Mouse (Mus musculus) G1E (cell line): ENCODE results near the gene Krt83. TPM values are rescaled to one million over a fixed set of nuclear protein-coding genes. Genes with fewer than 3 reads are reported as not detected.

Experiments
- ATAC-seq: 2 replicates; pipeline ENCODE4 v1.8.0; 2016; ENCODE audit warnings: mild to moderate bottlenecking; ENCODE audit not compliant: insufficient number of reproducible peaks, poor library complexity, low FRiP score, severe bottlenecking; ENCODE audit errors: extremely low read depth
- DNase-seq: peaks from one replicate; pipeline ENCODE4 v3.0.0; 2012; ENCODE audit warnings: low spot score
- H3K27me3 ChIP-seq: 2 replicates; pipeline ENCODE4 v1.6.1; 2012; ENCODE audit warnings: mild to moderate bottlenecking, low read length, inconsistent platforms; ENCODE audit not compliant: insufficient read depth
- H3K36me3 ChIP-seq: replicated peaks from 2 replicates; pipeline ENCODE3; 2012; ENCODE audit warnings: mild to moderate bottlenecking, inconsistent platforms
- H3K4me1 ChIP-seq: 2 replicates; pipeline ENCODE4 v1.6.1; 2012; ENCODE audit warnings: low read depth, low read length, inconsistent platforms, mixed read lengths; ENCODE audit not compliant: insufficient read depth
- H3K4me3 ChIP-seq: 2 replicates; pipeline ENCODE4 v1.5.1; 2012; ENCODE audit warnings: low read depth, mild to moderate bottlenecking, inconsistent platforms, low read length, moderate library complexity, mixed read lengths
- H3K9me3 ChIP-seq: replicated peaks from 2 replicates; pipeline ENCODE4 v1.6.1; 2012; ENCODE audit warnings: inconsistent platforms
- CTCF ChIP-seq: IDR thresholded peaks from 2 replicates; pipeline ENCODE4 v1.5.1; 2012; ENCODE audit warnings: low read depth, low read length, inconsistent platforms, mixed read lengths
- GATA1 ChIP-seq: IDR thresholded peaks from 2 replicates; pipeline ENCODE4 v1.6.1; 2012; ENCODE audit warnings: borderline replicate concordance, low read length, inconsistent platforms, mixed read lengths
- GATA2 ChIP-seq: IDR thresholded peaks from 2 replicates; pipeline ENCODE4 v1.6.1; 2012; ENCODE audit warnings: low read depth, low read length, inconsistent platforms, borderline replicate concordance
- POLR2AphosphoS5 ChIP-seq: IDR thresholded peaks from 2 replicates; pipeline ENCODE4 v1.6.1; 2012; ENCODE audit warnings: low read depth, low read length, inconsistent platforms; ENCODE audit not compliant: insufficient replicate concordance
- TAL1 ChIP-seq: conservative IDR thresholded peaks from 2 replicates; pipeline ENCODE4 v1.6.1; 2012; ENCODE audit warnings: low read depth, low read length, inconsistent platforms, mixed read lengths
- polyA plus RNA-seq: library from polyadenylated mRNA; stranded (reverse); fragments of >175 nt; gene quantifications from 2 replicates; pipeline ENCODE4 v1.2.3, GENCODE M21; 2012
- total RNA-seq, 2 experiments: library from RNA; stranded (forward) in 1 of 2; stranded (reverse) in 1 of 2; fragments of 200-1000 nt in 1 of 2; fragments of >200 nt in 1 of 2; fragmentation: Nextera tagmentation in 1 of 2; gene quantifications; 2 replicates each; pipeline ENCODE4 v1.2.3; 2014 to 2017

Krt83 gene
- total and polyA plus RNA-seq, 3 experiments = not detected

- Histone ChIP-seq H3K36me3 (no peaks in the 10 kb centered on the region), H3K4me1 (no peaks in the 10 kb centered on the region), H3K4me3 (no peak overlapping the region), H3K9me3 (peaks cover 59% of the 10 kb centered on the region), H3K27me3 (peaks cover 3% of the 10 kb centered on the region; the same call in 1 of the 2 replicates)
- TF ChIP-seq GATA2 (no peak), TAL1 (no peak), POLR2AphosphoS5 (no peak)
- ATAC-seq = no peak
- no peak for DNase-seq
Measured at GRCm38 (mm10) chr15:101482056-101482455, 9.3 kb downstream of the Krt83 start.

- Histone ChIP-seq H3K27me3 (no peaks in the 10 kb centered on the region), H3K4me3 (no peak overlapping the region), H3K4me1 (no peaks in the 10 kb centered on the region), H3K36me3 (no peaks in the 10 kb centered on the region), H3K9me3 (peaks cover 47% of the 10 kb centered on the region)
- ATAC-seq = no peak
- no peak for DNase-seq
- TF ChIP-seq POLR2AphosphoS5 (no peak), GATA2 (no peak), TAL1 (no peak)
Measured at GRCm38 (mm10) chr15:101479666-101480060, 11.6 kb downstream of the Krt83 start.

GRCm38 (mm10) chr15:101479007-101479665 lies 12.2 kb downstream of the Krt83 start:
- H3K4me1 ChIP-seq = no peaks in the 10 kb centered on the region
- H3K27me3 ChIP-seq = no peaks in the 10 kb centered on the region
- no peaks in the 10 kb centered on the region for H3K36me3 ChIP-seq
- ATAC-seq = no peak
- no peak overlapping the region for H3K4me3 ChIP-seq
- H3K9me3 ChIP-seq = peaks cover 44% of the 10 kb centered on the region
- no peak for DNase-seq
- no peak for TF ChIP-seq TAL1
- TF ChIP-seq GATA1 = no peak
- TF ChIP-seq POLR2AphosphoS5 = no peak
- no peak for TF ChIP-seq CTCF
- TF ChIP-seq GATA2 = no peak

- Histone ChIP-seq H3K9me3 (peaks cover 26% of the 10 kb centered on the region), H3K27me3 (no peaks in the 10 kb centered on the region), H3K4me3 (no peak within 1 kb of the TSS), H3K4me1 (no peaks in the 10 kb centered on the region), H3K36me3 (no peaks in the 10 kb centered on the region)
- TF ChIP-seq GATA2 = no peak
- TF ChIP-seq TAL1 = no peak
- TF ChIP-seq POLR2AphosphoS5 = no peak
- no peak for TF ChIP-seq GATA1
- TF ChIP-seq CTCF = no peak
- peak; percentile 9 for DNase-seq
- ATAC-seq = no peak
Measured at GRCm38 (mm10) chr15:101472952-101473528, 18.3 kb downstream of the Krt83 start, which contains the start of gene Krt86. TSS of gene Krt86 (plus strand) at chr15:101473478.

GRCm38 (mm10) chr15:101469093-101469492 lies 22.2 kb downstream of the Krt83 start:
- no peaks in the 10 kb centered on the region for H3K4me1 ChIP-seq
- H3K4me3 ChIP-seq = no peak overlapping the region
- TF ChIP-seq TAL1 (no peak), CTCF (no peak)
- no peak for DNase-seq
- H3K9me3 ChIP-seq = peaks cover 19% of the 10 kb centered on the region
- no peak for ATAC-seq
- H3K36me3 ChIP-seq = no peaks in the 10 kb centered on the region
- no peaks in the 10 kb centered on the region for H3K27me3 ChIP-seq

- TF ChIP-seq CTCF = no peak
- TF ChIP-seq POLR2AphosphoS5 = no peak
- peaks cover 36% of the 10 kb centered on the region for H3K9me3 ChIP-seq
- no peaks in the 10 kb centered on the region for H3K4me1 ChIP-seq
- no peaks in the 10 kb centered on the region for H3K27me3 ChIP-seq
- ATAC-seq (no peak), DNase-seq (no peak)
- H3K4me3 ChIP-seq = no peak within 1 kb of the TSS
- no peaks in the 10 kb centered on the region for H3K36me3 ChIP-seq
Measured at GRCm38 (mm10) chr15:101463651-101464050, 27.7 kb downstream of the Krt83 start, which contains the start of gene Krt81. TSS of gene Krt81 (minus strand) at chr15:101463751.
